Mouse (Mus musculus): ENCODE measurements at regions not wholly inside any gene's neighbourhood (a gene's known extent, or its start where the extent isn't known, plus 50 kb on each side); places are given as distances from the start of the nearest gene placed in this dataset.

- 91% methylated on average over 6 of the region's 6 CpGs for WGBS
Observed at GRCm38 (mm10) chr1:177525141-177525540, 83.0 kb downstream of the Zbtb18 start.

GRCm38 (mm10) chr1:177531791-177532190 lies 89.6 kb downstream of the Zbtb18 start:
- H3K9ac ChIP-seq (ENCODE audit: low read depth, low read length): no peak overlapping the region
- H3K4me2 ChIP-seq (replicated peaks; ENCODE audit: low read depth, low read length): no peak overlapping the region
- H3K4me1 ChIP-seq (ENCODE audit: control insufficient read depth, insufficient read depth, low read length): no peaks in the 10 kb centered on the region
- no peaks in the 10 kb centered on the region for H3K9me3 ChIP-seq (ENCODE audit: control insufficient read depth, low read length)
- no peaks in the 10 kb centered on the region for H3K36me3 ChIP-seq (ENCODE audit: control insufficient read depth, insufficient read depth, low read length)
- ATAC-seq (ENCODE audit: low FRiP score, low TSS enrichment): peak; percentile 35; the same call in 1 of the 2 replicates
- no peak overlapping the region for H3K4me3 ChIP-seq (ENCODE audit: low read length)
- no peaks in the 10 kb centered on the region for H3K27me3 ChIP-seq (ENCODE audit: control insufficient read depth, insufficient read depth, low read length)
- 54% methylated on average over 2 of the region's 2 CpGs for WGBS
- no peak overlapping the region for H3K27ac ChIP-seq (ENCODE audit: low read depth, low read length)

More at GRCm38 (mm10) chr1:177525141-177525540, 83.0 kb downstream of the Zbtb18 start:
- Histone ChIP-seq H3K9ac (ENCODE audit: low read depth, low read length) (no peak overlapping the region), H3K27ac (ENCODE audit: low read depth, low read length) (no peak overlapping the region), H3K27me3 (ENCODE audit: control insufficient read depth, insufficient read depth, low read length) (no peaks in the 10 kb centered on the region), H3K4me2 (replicated peaks; ENCODE audit: low read depth, low read length) (no peak overlapping the region), H3K36me3 (ENCODE audit: control insufficient read depth, insufficient read depth, low read length) (no peaks in the 10 kb centered on the region), H3K4me3 (ENCODE audit: low read length) (no peak overlapping the region), H3K9me3 (ENCODE audit: control insufficient read depth, low read length) (no peaks in the 10 kb centered on the region), H3K4me1 (ENCODE audit: control insufficient read depth, insufficient read depth, low read length) (no peaks in the 10 kb centered on the region)
- ATAC-seq (ENCODE audit: low FRiP score, low TSS enrichment): no peak

- H3K36me3 ChIP-seq (ENCODE audit: control insufficient read depth, insufficient read depth, low read length): no peaks in the 10 kb centered on the region
- H3K4me1 ChIP-seq (ENCODE audit: control insufficient read depth, insufficient read depth, low read length): no peaks in the 10 kb centered on the region
- 70% methylated on average over 2 of the region's 2 CpGs for WGBS
- no peak overlapping the region for H3K9ac ChIP-seq (ENCODE audit: low read depth, low read length)
- H3K9me3 ChIP-seq (ENCODE audit: control insufficient read depth, low read length): no peaks in the 10 kb centered on the region
- no peak overlapping the region for H3K4me3 ChIP-seq (ENCODE audit: low read length)
- no peak for ATAC-seq (ENCODE audit: low FRiP score, low TSS enrichment)
- H3K4me2 ChIP-seq (replicated peaks; ENCODE audit: low read depth, low read length): no peak overlapping the region
- H3K27ac ChIP-seq (ENCODE audit: low read depth, low read length): no peak overlapping the region
- no peaks in the 10 kb centered on the region for H3K27me3 ChIP-seq (ENCODE audit: control insufficient read depth, insufficient read depth, low read length)
Observed at GRCm38 (mm10) chr1:177532656-177533055, 90.5 kb downstream of the Zbtb18 start.

GRCm38 (mm10) chr1:177533332-177533731 lies 91.2 kb downstream of the Zbtb18 start:
- no peak overlapping the region for H3K27ac ChIP-seq (ENCODE audit: low read depth, low read length)
- ATAC-seq (ENCODE audit: low FRiP score, low TSS enrichment): no peak
- no peak overlapping the region for H3K4me2 ChIP-seq (replicated peaks; ENCODE audit: low read depth, low read length)
- H3K9ac ChIP-seq (ENCODE audit: low read depth, low read length): no peak overlapping the region
- H3K27me3 ChIP-seq (ENCODE audit: control insufficient read depth, insufficient read depth, low read length): no peaks in the 10 kb centered on the region
- no peak overlapping the region for H3K4me3 ChIP-seq (ENCODE audit: low read length)
- H3K36me3 ChIP-seq (ENCODE audit: control insufficient read depth, insufficient read depth, low read length): no peaks in the 10 kb centered on the region
- no peaks in the 10 kb centered on the region for H3K9me3 ChIP-seq (ENCODE audit: control insufficient read depth, low read length)
- WGBS: 69% methylated on average over 2 of the region's 2 CpGs
- no peaks in the 10 kb centered on the region for H3K4me1 ChIP-seq (ENCODE audit: control insufficient read depth, insufficient read depth, low read length)

GRCm38 (mm10) chr1:177545031-177545735 lies 103.0 kb downstream of the Zbtb18 start:
- Histone ChIP-seq H3K4me2 (replicated peaks; ENCODE audit: low read depth, low read length) (no peak overlapping the region), H3K4me1 (ENCODE audit: control insufficient read depth, insufficient read depth, low read length) (no peaks in the 10 kb centered on the region), H3K4me3 (ENCODE audit: low read length) (no peak overlapping the region), H3K36me3 (ENCODE audit: control insufficient read depth, insufficient read depth, low read length) (no peaks in the 10 kb centered on the region), H3K27ac (ENCODE audit: low read depth, low read length) (no peak overlapping the region), H3K9ac (ENCODE audit: low read depth, low read length) (no peak overlapping the region), H3K9me3 (ENCODE audit: control insufficient read depth, low read length) (no peaks in the 10 kb centered on the region), H3K27me3 (ENCODE audit: control insufficient read depth, insufficient read depth, low read length) (no peaks in the 10 kb centered on the region)
- 88% methylated on average over 15 of the region's 15 CpGs for WGBS
- ATAC-seq (ENCODE audit: low FRiP score, low TSS enrichment): no peak

- WGBS: 89% methylated on average over 6 of the region's 6 CpGs
- no peaks in the 10 kb centered on the region for H3K27me3 ChIP-seq (ENCODE audit: control insufficient read depth, insufficient read depth, low read length)
- no peak overlapping the region for H3K4me3 ChIP-seq (ENCODE audit: low read length)
- H3K27ac ChIP-seq (ENCODE audit: low read depth, low read length): no peak overlapping the region
- H3K4me2 ChIP-seq (replicated peaks; ENCODE audit: low read depth, low read length): no peak overlapping the region
- no peak overlapping the region for H3K9ac ChIP-seq (ENCODE audit: low read depth, low read length)
- H3K36me3 ChIP-seq (ENCODE audit: control insufficient read depth, insufficient read depth, low read length): no peaks in the 10 kb centered on the region
- H3K4me1 ChIP-seq (ENCODE audit: control insufficient read depth, insufficient read depth, low read length): no peaks in the 10 kb centered on the region
- ATAC-seq (ENCODE audit: low FRiP score, low TSS enrichment): no peak
- H3K9me3 ChIP-seq (ENCODE audit: control insufficient read depth, low read length): no peaks in the 10 kb centered on the region
Observed at GRCm38 (mm10) chr1:177547716-177548115, 105.6 kb downstream of the Zbtb18 start.

GRCm38 (mm10) chr1:177555471-177556291 lies 113.5 kb downstream of the Zbtb18 start:
- 0 out of 2 replicates have a peak overlapping the region, but pooled peaks have one; percentile 12 for H3K4me2 ChIP-seq (replicated peaks; ENCODE audit: low read depth, low read length)
- H3K27me3 ChIP-seq (ENCODE audit: control insufficient read depth, insufficient read depth, low read length): no peaks in the 10 kb centered on the region
- no peaks in the 10 kb centered on the region for H3K4me1 ChIP-seq (ENCODE audit: control insufficient read depth, insufficient read depth, low read length)
- H3K4me3 ChIP-seq (ENCODE audit: low read length): no peak overlapping the region
- no peaks in the 10 kb centered on the region for H3K36me3 ChIP-seq (ENCODE audit: control insufficient read depth, insufficient read depth, low read length)
- no peaks in the 10 kb centered on the region for H3K9me3 ChIP-seq (ENCODE audit: control insufficient read depth, low read length)
- H3K27ac ChIP-seq (ENCODE audit: low read depth, low read length): no peak overlapping the region
- no peak overlapping the region for H3K9ac ChIP-seq (ENCODE audit: low read depth, low read length)
- 40% methylated on average over 15 of the region's 15 CpGs for WGBS
- no peak for ATAC-seq (ENCODE audit: low FRiP score, low TSS enrichment)

GRCm38 (mm10) chr1:177557432-177557831 lies 115.3 kb downstream of the Zbtb18 start:
- Histone ChIP-seq H3K27ac (ENCODE audit: low read depth, low read length) (no peak overlapping the region), H3K36me3 (ENCODE audit: control insufficient read depth, insufficient read depth, low read length) (no peaks in the 10 kb centered on the region), H3K4me3 (ENCODE audit: low read length) (no peak overlapping the region), H3K27me3 (ENCODE audit: control insufficient read depth, insufficient read depth, low read length) (no peaks in the 10 kb centered on the region), H3K4me2 (replicated peaks; ENCODE audit: low read depth, low read length) (no peak overlapping the region), H3K9me3 (ENCODE audit: control insufficient read depth, low read length) (no peaks in the 10 kb centered on the region), H3K4me1 (ENCODE audit: control insufficient read depth, insufficient read depth, low read length) (no peaks in the 10 kb centered on the region), H3K9ac (ENCODE audit: low read depth, low read length) (no peak overlapping the region)
- no peak for ATAC-seq (ENCODE audit: low FRiP score, low TSS enrichment)
- WGBS: 76% methylated on average over 6 of the region's 6 CpGs

- H3K4me2 ChIP-seq (replicated peaks; ENCODE audit: low read depth, low read length): no peak overlapping the region
Observed at GRCm38 (mm10) chr1:177557856-177558255, 115.7 kb downstream of the Zbtb18 start.

More at GRCm38 (mm10) chr1:177557856-177558255, 115.7 kb downstream of the Zbtb18 start:
- ATAC-seq (ENCODE audit: low FRiP score, low TSS enrichment): no peak
- no peaks in the 10 kb centered on the region for H3K9me3 ChIP-seq (ENCODE audit: control insufficient read depth, low read length)
- H3K4me1 ChIP-seq (ENCODE audit: control insufficient read depth, insufficient read depth, low read length): no peaks in the 10 kb centered on the region
- H3K27ac ChIP-seq (ENCODE audit: low read depth, low read length): no peak overlapping the region
- H3K27me3 ChIP-seq (ENCODE audit: control insufficient read depth, insufficient read depth, low read length): no peaks in the 10 kb centered on the region
- no peak overlapping the region for H3K9ac ChIP-seq (ENCODE audit: low read depth, low read length)
- H3K36me3 ChIP-seq (ENCODE audit: control insufficient read depth, insufficient read depth, low read length): no peaks in the 10 kb centered on the region
- 64% methylated on average over 4 of the region's 4 CpGs for WGBS
- H3K4me3 ChIP-seq (ENCODE audit: low read length): no peak overlapping the region
